Comparison of ENCODE assay signal across 19 mouse cellular contexts in genomic region chr17:71132221-71132620, GRCm38 (mm10). TPM values are rescaled to one million over a fixed set of nuclear protein-coding genes. Genes with fewer than 3 reads are reported as not detected.
DNase-seq lines count a peak whose midpoint lies in the region; ATAC-seq lines count a peak whose summit lies in the region.
"Had no signal": no experiment of that assay in that cellular context is flagged by ENCODE, and none has a peak within 500 bp of the region (broad histone marks: within the 10 kb centered on the region; RNA-seq: fewer than 3 reads in every experiment).

No protein-coding gene starts in this region.

- H3K9ac ChIP-seq in forebrain, embryonic 11.5 days (ENCODE audit: low read length) = no peak overlapping the region
- H3K9ac ChIP-seq in neural tube, embryonic 15.5 days (replicated peaks) = no peak overlapping the region
- no peak overlapping the region for H3K9ac ChIP-seq in hindbrain, embryonic 13.5 days
- H3K9ac ChIP-seq: embryonic facial prominence, embryonic 15.5 days; forebrain, embryonic 13.5 days had no signal

- DNase-seq in forebrain, embryonic 10.5 days (ENCODE audit: extremely low spot score, low spot score) = peak; percentile 4
- no peak for DNase-seq in forebrain, embryonic 11.5 days (ENCODE audit: low spot score)
- peak; percentile 6 for DNase-seq in neural tube, embryonic 10.5 days (ENCODE audit: extremely low spot score, low spot score)
- DNase-seq in adrenal gland, postnatal 10 days = no peak
- DNase-seq in gastrocnemius, postnatal 4 days (ENCODE audit: low spot score in 2 of 2) = no peak
- DNase-seq: adrenal gland, adult 2 months; cerebellum, adult 18-20 months; gastrocnemius, adult 2 months; heart, postnatal 14 days; spleen, adult 18-20 months had no signal

- H3K27ac ChIP-seq in forebrain, embryonic 10.5 days = no peak overlapping the region
- H3K27ac ChIP-seq in forebrain, embryonic 11.5 days (ENCODE audit: low read depth, low read length) = no peak overlapping the region
- no peak overlapping the region for H3K27ac ChIP-seq in neural tube, embryonic 15.5 days (replicated peaks)
- no peak overlapping the region for H3K27ac ChIP-seq in hindbrain, embryonic 13.5 days
- H3K27ac ChIP-seq: forebrain, embryonic 13.5 days; gastrocnemius, adult 2 months had no signal

- H3K4me3 ChIP-seq in forebrain, embryonic 10.5 days = no peak overlapping the region
- no peak overlapping the region for H3K4me3 ChIP-seq in forebrain, embryonic 11.5 days (ENCODE audit: low read depth, low read length)
- H3K4me3 ChIP-seq in neural tube, embryonic 15.5 days (replicated peaks) = no peak overlapping the region
- no peak overlapping the region for H3K4me3 ChIP-seq in hindbrain, embryonic 13.5 days
- H3K4me3 ChIP-seq: embryonic facial prominence, embryonic 15.5 days; forebrain, embryonic 13.5 days; gastrocnemius, adult 2 months; layer of hippocampus, adult 2 months; megakaryocyte, embryonic 14.5 days had no signal

- no peak overlapping the region for H3K4me2 ChIP-seq in forebrain, embryonic 11.5 days (ENCODE audit: low read depth, low read length, severe bottlenecking)
- H3K4me2 ChIP-seq in neural tube, embryonic 15.5 days = no peak overlapping the region
- H3K4me2 ChIP-seq in hindbrain, embryonic 13.5 days = no peak overlapping the region
- H3K4me2 ChIP-seq: embryonic facial prominence, embryonic 15.5 days; forebrain, embryonic 13.5 days had no signal

- no peaks in the 10 kb centered on the region for H3K36me3 ChIP-seq in forebrain, embryonic 10.5 days (replicated peaks)
- no peaks in the 10 kb centered on the region for H3K36me3 ChIP-seq in forebrain, embryonic 11.5 days (ENCODE audit: control insufficient read depth, insufficient read depth, low read length)
- no peaks in the 10 kb centered on the region for H3K36me3 ChIP-seq in neural tube, embryonic 15.5 days
- H3K36me3 ChIP-seq in hindbrain, embryonic 13.5 days = no peaks in the 10 kb centered on the region
- H3K36me3 ChIP-seq: embryonic facial prominence, embryonic 15.5 days had no signal

- no peak for ATAC-seq in forebrain, embryonic 11.5 days (replicated peaks; ENCODE audit: low FRiP score)
- ATAC-seq in neural tube, embryonic 15.5 days (ENCODE audit: low FRiP score) = no peak
- peak; percentile 21 for ATAC-seq in inflammation-experienced regulatory T-cells, adult 6 months
- no peak for ATAC-seq in hindbrain, embryonic 13.5 days (ENCODE audit: low FRiP score)
- ATAC-seq: forebrain, embryonic 13.5 days; hindbrain, embryonic 16.5 days; Patski had no signal

- H3K4me1 ChIP-seq in forebrain, embryonic 10.5 days = peaks cover 7% of the 10 kb centered on the region; the same call in 1 of the 2 replicates
- H3K4me1 ChIP-seq in forebrain, embryonic 11.5 days (replicated peaks; ENCODE audit: control insufficient read depth, insufficient read depth, low read length) = no peaks in the 10 kb centered on the region
- 0 out of 2 replicates have a peak, but pooled peaks cover 6% of the 10 kb centered on the region for H3K4me1 ChIP-seq in neural tube, embryonic 15.5 days
- H3K4me1 ChIP-seq in hindbrain, embryonic 13.5 days (replicated peaks) = 0 out of 2 replicates have a peak, but pooled peaks cover 5% of the 10 kb centered on the region
- H3K4me1 ChIP-seq: forebrain, embryonic 13.5 days had no signal

- no peaks in the 10 kb centered on the region for H3K27me3 ChIP-seq in forebrain, embryonic 10.5 days (ENCODE audit: poor library complexity, severe bottlenecking)
- H3K27me3 ChIP-seq in forebrain, embryonic 11.5 days (ENCODE audit: control insufficient read depth, insufficient read depth, low read length) = no peaks in the 10 kb centered on the region
- no peaks in the 10 kb centered on the region for H3K27me3 ChIP-seq in neural tube, embryonic 15.5 days (replicated peaks)
- H3K27me3 ChIP-seq in hindbrain, embryonic 13.5 days = no peaks in the 10 kb centered on the region
- H3K27me3 ChIP-seq: embryonic facial prominence, embryonic 15.5 days; forebrain, embryonic 13.5 days; megakaryocyte, embryonic 14.5 days; Patski had no signal

- no peaks in the 10 kb centered on the region for H3K9me3 ChIP-seq in forebrain, embryonic 10.5 days
- no peaks in the 10 kb centered on the region for H3K9me3 ChIP-seq in forebrain, embryonic 11.5 days (ENCODE audit: control insufficient read depth, low read length)
- no peaks in the 10 kb centered on the region for H3K9me3 ChIP-seq in neural tube, embryonic 15.5 days (replicated peaks)
- no peaks in the 10 kb centered on the region for H3K9me3 ChIP-seq in hindbrain, embryonic 13.5 days
- H3K9me3 ChIP-seq: embryonic facial prominence, embryonic 15.5 days; forebrain, embryonic 13.5 days had no signal

RNA-seq across cellular contexts. Expression of gene Lpin2, which starts 50.1 kb away (rescaled TPM):
- polyA plus RNA-seq in forebrain, embryonic 10.5 days (2016; fragmentation: Nextera tagmentation; extraction: Ambion mirVana) = 47.6 and 48.0 TPM in 2 replicates
- polyA plus RNA-seq in forebrain, embryonic 11.5 days (2014; fragmentation: Nextera tagmentation; extraction: Ambion mirVana) = 47.5 and 53.5 TPM in 2 replicates
- polyA plus RNA-seq in neural tube, embryonic 15.5 days (2015; fragmentation: Nextera tagmentation; extraction: Ambion mirVana) = 42.3 and 42.6 TPM in 2 replicates
- polyA plus RNA-seq in inflammation-experienced regulatory T-cells, adult 6 months (2017; shearing (Covaris generic)) = 10 to 100 TPM; 20.6 to 36.6 (median 30.0) TPM
- 10 to 100 TPM; 39.2 to 42.3 TPM for total RNA-seq in adrenal gland, postnatal 10 days (2021)
- polyA plus RNA-seq in hindbrain, embryonic 13.5 days (2015; fragmentation: Nextera tagmentation; extraction: Ambion mirVana) = 40.6 and 41.8 TPM in 2 replicates
- 10 to 100 TPM; 20.9 to 21.9 TPM for total RNA-seq in gastrocnemius, postnatal 4 days (2021)

Comparison
In these comparisons a context has a peak if more than half of its experiments do, and no peak if none do; other contexts are left out.
1. DNase-seq: peak in forebrain, embryonic 10.5 days (single experiment) and neural tube, embryonic 10.5 days (single experiment); none in forebrain, embryonic 11.5 days (single experiment), adrenal gland, postnatal 10 days (single experiment) and gastrocnemius, postnatal 4 days (0 of 2).